Comparison of ENCODE assay signal across 12 mouse cellular contexts in the genomic region with DNA sequence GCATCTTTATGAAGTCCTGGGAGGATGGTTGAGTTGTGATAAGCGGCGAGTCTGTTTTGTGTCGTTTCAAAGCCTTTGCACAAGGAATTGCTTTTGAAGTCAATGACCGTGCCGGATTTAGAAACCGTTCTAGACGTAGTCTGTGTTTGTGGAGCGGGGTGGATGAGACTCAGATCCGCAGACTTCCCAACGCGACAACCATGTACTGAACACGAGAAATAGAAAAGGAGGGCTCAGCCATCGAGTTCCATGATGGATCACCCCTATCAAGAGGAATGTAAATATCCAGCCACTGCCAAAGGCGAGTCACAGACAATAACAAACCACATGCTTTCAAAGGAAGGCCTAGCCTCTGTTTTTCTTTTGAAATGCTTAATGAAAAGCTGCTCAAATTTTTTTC.
DNase-seq lines count a peak whose midpoint lies in the region; ATAC-seq and TF ChIP-seq lines count a peak whose summit lies in the region.
"Had no signal": no experiment of that assay in that cellular context is flagged by ENCODE, and none has a peak within 500 bp of the region (broad histone marks: within the 10 kb centered on the region; RNA-seq: fewer than 3 reads in every experiment).

No protein-coding gene starts in this region.

- H3K4me2 ChIP-seq in embryonic facial prominence, embryonic 14.5 days (ENCODE audit: low read depth, low read length): no peak overlapping the region
- H3K4me2 ChIP-seq in lung, postnatal 0 days (replicated peaks; ENCODE audit: low read depth, low read length): peak overlapping the region; percentile 21; the same call in 1 of the 2 replicates
- H3K4me2 ChIP-seq: limb, embryonic 12.5 days had no signal

- H3K4me3 ChIP-seq in embryonic facial prominence, embryonic 14.5 days (ENCODE audit: low read depth, low read length): no peak overlapping the region
- no peak overlapping the region for H3K4me3 ChIP-seq in embryonic facial prominence, embryonic 10.5 days
- H3K4me3 ChIP-seq in kidney, adult 2 months (ENCODE audit: insufficient read depth, low read depth, low read length): no peak overlapping the region
- H3K4me3 ChIP-seq in lung, postnatal 0 days (ENCODE audit: low read depth, low read length): no peak overlapping the region
- H3K4me3 ChIP-seq: forebrain, embryonic 10.5 days; limb, embryonic 12.5 days had no signal

- no peak for TF ChIP-seq EP300 in lung, postnatal 0 days (IDR thresholded peaks at IDR 0.05)

- H3K9me3 ChIP-seq in embryonic facial prominence, embryonic 14.5 days (ENCODE audit: control insufficient read depth, low read length): no peaks in the 10 kb centered on the region
- no peaks in the 10 kb centered on the region for H3K9me3 ChIP-seq in embryonic facial prominence, embryonic 10.5 days
- no peaks in the 10 kb centered on the region for H3K9me3 ChIP-seq in lung, postnatal 0 days (ENCODE audit: low read length)
- H3K9me3 ChIP-seq: forebrain, embryonic 10.5 days; limb, embryonic 12.5 days had no signal

- no peaks in the 10 kb centered on the region for H3K36me3 ChIP-seq in embryonic facial prominence, embryonic 14.5 days (ENCODE audit: control insufficient read depth, insufficient read depth, low read length)
- no peaks in the 10 kb centered on the region for H3K36me3 ChIP-seq in embryonic facial prominence, embryonic 10.5 days (replicated peaks)
- no peaks in the 10 kb centered on the region for H3K36me3 ChIP-seq in kidney, adult 2 months (ENCODE audit: control insufficient read depth, insufficient read depth, low read length)
- H3K36me3 ChIP-seq in lung, postnatal 0 days (ENCODE audit: insufficient read depth, low read length): no peaks in the 10 kb centered on the region
- H3K36me3 ChIP-seq: forebrain, embryonic 10.5 days; limb, embryonic 12.5 days had no signal

- TF ChIP-seq CTCF in kidney, adult 2 months (conservative IDR thresholded peaks at IDR 0.05; ENCODE audit: insufficient read depth, insufficient read length, low read depth, low read length): no peak
- no peak for TF ChIP-seq CTCF in lung, postnatal 0 days (IDR thresholded peaks at IDR 0.05)

- H3K4me1 ChIP-seq in embryonic facial prominence, embryonic 14.5 days (ENCODE audit: control insufficient read depth, insufficient read depth, low read length): peaks cover 5% of the 10 kb centered on the region; the same call in 1 of the 2 replicates
- H3K4me1 ChIP-seq in embryonic facial prominence, embryonic 10.5 days: peaks cover 7% of the 10 kb centered on the region; the same call in 1 of the 2 replicates
- no peaks in the 10 kb centered on the region for H3K4me1 ChIP-seq in kidney, adult 2 months (ENCODE audit: control insufficient read depth, insufficient read depth, low read length)
- H3K4me1 ChIP-seq in lung, postnatal 0 days (ENCODE audit: insufficient read depth, low read depth, low read length): no peaks in the 10 kb centered on the region

- WGBS in embryonic facial prominence, embryonic 14.5 days: 61% methylated on average over 14 of the region's 14 CpGs
- WGBS in embryonic facial prominence, embryonic 10.5 days: 89% methylated on average over 14 of the region's 14 CpGs
- WGBS in kidney, adult 2 months: 76% methylated on average over 14 of the region's 14 CpGs
- WGBS in lung, postnatal 0 days: 24% methylated on average over 14 of the region's 14 CpGs

- no peaks in the 10 kb centered on the region for H3K27me3 ChIP-seq in embryonic facial prominence, embryonic 14.5 days (replicated peaks; ENCODE audit: control insufficient read depth, insufficient read depth, low read length)
- no peaks in the 10 kb centered on the region for H3K27me3 ChIP-seq in embryonic facial prominence, embryonic 10.5 days (replicated peaks; ENCODE audit: low read depth, poor library complexity, severe bottlenecking)
- H3K27me3 ChIP-seq in kidney, adult 2 months (replicated peaks; ENCODE audit: control insufficient read depth, insufficient read depth, low read length): no peaks in the 10 kb centered on the region
- H3K27me3 ChIP-seq in lung, postnatal 0 days (replicated peaks; ENCODE audit: insufficient read depth, low read length): no peaks in the 10 kb centered on the region
- H3K27me3 ChIP-seq: limb, embryonic 12.5 days had no signal

- H3K27ac ChIP-seq in embryonic facial prominence, embryonic 14.5 days (replicated peaks; ENCODE audit: low read depth, low read length): no peak overlapping the region
- H3K27ac ChIP-seq in embryonic facial prominence, embryonic 10.5 days (replicated peaks): no peak overlapping the region
- no peak overlapping the region for H3K27ac ChIP-seq in kidney, adult 2 months (ENCODE audit: insufficient read depth, low read depth, low read length)
- peak overlapping the region; percentile 65 for H3K27ac ChIP-seq in lung, postnatal 0 days (ENCODE audit: low read length)
- H3K27ac ChIP-seq: forebrain, embryonic 10.5 days; hindbrain, postnatal 0 days; limb, embryonic 12.5 days had no signal

- DNase-seq in embryonic facial prominence, embryonic 14.5 days (ENCODE audit: low spot score): peak; percentile 36
- DNase-seq in embryonic facial prominence, embryonic 10.5 days (ENCODE audit: low spot score): no peak
- peak; percentile 10 for DNase-seq in kidney, postnatal 10 days
- no peak for DNase-seq in kidney, adult 2 months
- DNase-seq in NIH3T3 (ENCODE audit: low read depth): peak; percentile 63
- peak; percentile 51 for DNase-seq in lung, postnatal 0 days (ENCODE audit: low spot score)
- DNase-seq in layer of hippocampus, postnatal 36 days: no peak
- DNase-seq: cerebellum, postnatal 36 days had no signal

- no peak for ATAC-seq in embryonic facial prominence, embryonic 14.5 days (ENCODE audit: low read depth)
- ATAC-seq in lung, postnatal 0 days: peak; percentile 46
- ATAC-seq in erythroid progenitor cell, adult 5-6 weeks (replicated peaks; ENCODE audit: low FRiP score, poor library complexity, severe bottlenecking): no peak
- ATAC-seq: hindbrain, postnatal 0 days had no signal

- no peak for TF ChIP-seq POLR2A in kidney, adult 2 months (IDR thresholded peaks at IDR 0.05; ENCODE audit: low read depth, low read length)

- no peak overlapping the region for H3K9ac ChIP-seq in embryonic facial prominence, embryonic 14.5 days (ENCODE audit: low read depth, low read length)
- no peak overlapping the region for H3K9ac ChIP-seq in lung, postnatal 0 days (replicated peaks; ENCODE audit: low read depth)
- H3K9ac ChIP-seq: limb, embryonic 12.5 days had no signal

Comparison
In these comparisons a context has a peak if more than half of its experiments do, and no peak if none do; other contexts are left out.
1. DNase-seq: peak in embryonic facial prominence, embryonic 14.5 days (single experiment), kidney, postnatal 10 days (single experiment), NIH3T3 (single experiment) and lung, postnatal 0 days (single experiment); none in embryonic facial prominence, embryonic 10.5 days (single experiment), kidney, adult 2 months (single experiment) and layer of hippocampus, postnatal 36 days (0 of 2).